Mouse (Mus musculus): ENCODE data around the gene Olfr1364. TPM values are rescaled to one million over a fixed set of nuclear protein-coding genes. Genes with fewer than 3 reads are reported as not detected.

The Olfr1364 gene
- polyA plus RNA-seq, 1 experiment from 2014 or later = not detected

GRCm38 (mm10) chr13:21530136-21530535, 51.4 kb downstream of the Olfr1364 start:
- Histone ChIP-seq H3K9ac (replicated peaks; ENCODE audit: low read depth, low read length) (peak overlapping the region; percentile 96; the same call in 1 of the 2 replicates), H3K36me3 (ENCODE audit: control insufficient read depth, insufficient read depth, low read length) (peaks cover 15% of the 10 kb centered on the region), H3K4me3 (ENCODE audit: low read depth, low read length) (peak overlapping the region; percentile 86), H3K9me3 (ENCODE audit: control insufficient read depth, low read depth, low read length) (no peaks in the 10 kb centered on the region), H3K27me3 (ENCODE audit: control insufficient read depth, insufficient read depth, low read length) (no peaks in the 10 kb centered on the region), H3K27ac (ENCODE audit: low read length) (no peak overlapping the region), H3K4me1 (ENCODE audit: control insufficient read depth, insufficient read depth, low read length) (peaks cover 3% of the 10 kb centered on the region; the same call in 1 of the 2 replicates), H3K4me2 (replicated peaks; ENCODE audit: low read depth, low read length) (peak overlapping the region; percentile 64)
- no peak for ATAC-seq (ENCODE audit: insufficient number of reproducible peaks, insufficient read depth, low FRiP score, low read depth)
- WGBS = 36% methylated on average over 7 of the region's 7 CpGs

Other genes with a start within 250 kb of the Olfr1364 start
- not detected in 2 replicates for gene Olfr1367, start 234.8 kb downstream of the Olfr1364 start, polyA plus RNA-seq (2014; fragmentation: Nextera tagmentation; extraction: Ambion mirVana)
- gene Zscan12, start 218.9 kb downstream of the Olfr1364 start, polyA plus RNA-seq (2014; fragmentation: Nextera tagmentation; extraction: Ambion mirVana) = 11.5 and 12.3 TPM in 2 replicates
- gene Zkscan3, start 179.0 kb downstream of the Olfr1364 start, polyA plus RNA-seq (2014; fragmentation: Nextera tagmentation; extraction: Ambion mirVana) = 81.3 and 85.7 TPM in 2 replicates
- gene Pgbd1, start 140.7 kb downstream of the Olfr1364 start, polyA plus RNA-seq (2014; fragmentation: Nextera tagmentation; extraction: Ambion mirVana) = 2.3 and 3.1 TPM in 2 replicates
- gene Zscan26, start 128.0 kb downstream of the Olfr1364 start, polyA plus RNA-seq (2014; fragmentation: Nextera tagmentation; extraction: Ambion mirVana) = 32.6 and 35.8 TPM in 2 replicates
- gene Nkapl, start 113.2 kb downstream of the Olfr1364 start, polyA plus RNA-seq (2014; fragmentation: Nextera tagmentation; extraction: Ambion mirVana) = 2.7 and 2.8 TPM in 2 replicates
- 2.9 TPM in 2 replicates for gene Zkscan4, start 102.9 kb downstream of the Olfr1364 start, polyA plus RNA-seq (2014; fragmentation: Nextera tagmentation; extraction: Ambion mirVana)
- not detected in 2 replicates for gene Gm10065, start 102.3 kb downstream of the Olfr1364 start, polyA plus RNA-seq (2014; fragmentation: Nextera tagmentation; extraction: Ambion mirVana)
- 0.17 and 0.34 TPM in 2 replicates for gene AK157302, start 86.5 kb downstream of the Olfr1364 start, polyA plus RNA-seq (2014; fragmentation: Nextera tagmentation; extraction: Ambion mirVana)
- 6.7 and 7.5 TPM in 2 replicates for gene Gm11273, start 80.3 kb downstream of the Olfr1364 start, polyA plus RNA-seq (2014; fragmentation: Nextera tagmentation; extraction: Ambion mirVana)
- 11.5 and 11.6 TPM in 2 replicates for gene Zkscan8, start 50.6 kb downstream of the Olfr1364 start, polyA plus RNA-seq (2014; fragmentation: Nextera tagmentation; extraction: Ambion mirVana)
- gene Olfr1366, start 39.0 kb downstream of the Olfr1364 start, polyA plus RNA-seq (2014; fragmentation: Nextera tagmentation; extraction: Ambion mirVana) = 0.07 and 0.28 TPM in 2 replicates
- gene Olfr1535, start 21.9 kb downstream of the Olfr1364 start, polyA plus RNA-seq (2014; fragmentation: Nextera tagmentation; extraction: Ambion mirVana) = 0.06 TPM in 1 of 2 replicates, not detected in the other
- not detected in 2 replicates for gene Olfr1362, start 32.3 kb upstream of the Olfr1364 start, polyA plus RNA-seq (2014; fragmentation: Nextera tagmentation; extraction: Ambion mirVana)
- not detected in 2 replicates for gene Olfr11, start 60.8 kb upstream of the Olfr1364 start, polyA plus RNA-seq (2014; fragmentation: Nextera tagmentation; extraction: Ambion mirVana)
- gene Olfr1361, start 81.6 kb upstream of the Olfr1364 start, polyA plus RNA-seq (2014; fragmentation: Nextera tagmentation; extraction: Ambion mirVana) = not detected in 2 replicates
- gene Olfr1360, start 95.6 kb upstream of the Olfr1364 start, polyA plus RNA-seq (2014; fragmentation: Nextera tagmentation; extraction: Ambion mirVana) = not detected in 2 replicates
- not detected in 2 replicates for gene Olfr1359, start 116.4 kb upstream of the Olfr1364 start, polyA plus RNA-seq (2014; fragmentation: Nextera tagmentation; extraction: Ambion mirVana)
- 3.7 and 4.3 TPM in 2 replicates for gene Hist1h2bl, start 134.4 kb upstream of the Olfr1364 start, polyA plus RNA-seq (2014; fragmentation: Nextera tagmentation; extraction: Ambion mirVana)
- 8.8 and 36.0 TPM in 2 replicates for gene Hist1h2ai, start 134.7 kb upstream of the Olfr1364 start, polyA plus RNA-seq (2014; fragmentation: Nextera tagmentation; extraction: Ambion mirVana)
- 9.0 and 13.1 TPM in 2 replicates for gene Hist1h3h, start 135.9 kb upstream of the Olfr1364 start, polyA plus RNA-seq (2014; fragmentation: Nextera tagmentation; extraction: Ambion mirVana)
- gene Hist1h2bm, start 140.3 kb upstream of the Olfr1364 start, polyA plus RNA-seq (2014; fragmentation: Nextera tagmentation; extraction: Ambion mirVana) = 3.1 TPM in 2 replicates
- 4.1 and 4.5 TPM in 2 replicates for gene Hist1h4j, start 153.3 kb upstream of the Olfr1364 start, polyA plus RNA-seq (2014; fragmentation: Nextera tagmentation; extraction: Ambion mirVana)
- 10.9 and 13.1 TPM in 2 replicates for gene Hist1h4k, start 168.7 kb upstream of the Olfr1364 start, polyA plus RNA-seq (2014; fragmentation: Nextera tagmentation; extraction: Ambion mirVana)
- gene Hist1h2ak, start 172.1 kb upstream of the Olfr1364 start, polyA plus RNA-seq (2014; fragmentation: Nextera tagmentation; extraction: Ambion mirVana) = 10.1 and 13.3 TPM in 2 replicates
- 3.1 and 5.0 TPM in 2 replicates for gene Hist1h2bn, start 172.4 kb upstream of the Olfr1364 start, polyA plus RNA-seq (2014; fragmentation: Nextera tagmentation; extraction: Ambion mirVana)
- gene Hist1h1b, start 198.9 kb upstream of the Olfr1364 start, polyA plus RNA-seq (2014; fragmentation: Nextera tagmentation; extraction: Ambion mirVana) = 14.8 and 20.1 TPM in 2 replicates
- 166 and 187 TPM in 2 replicates for gene Hist1h3i, start 201.6 kb upstream of the Olfr1364 start, polyA plus RNA-seq (2014; fragmentation: Nextera tagmentation; extraction: Ambion mirVana)
- 11.4 TPM in 1 of 2 replicates, not detected in the other for gene Hist1h2an, start 205.5 kb upstream of the Olfr1364 start, polyA plus RNA-seq (2014; fragmentation: Nextera tagmentation; extraction: Ambion mirVana)
- 1.4 and 1.8 TPM in 2 replicates for gene Hist1h2bp, start 205.7 kb upstream of the Olfr1364 start, polyA plus RNA-seq (2014; fragmentation: Nextera tagmentation; extraction: Ambion mirVana)
- gene Hist1h2bq, start 228.4 kb upstream of the Olfr1364 start, polyA plus RNA-seq (2014; fragmentation: Nextera tagmentation; extraction: Ambion mirVana) = 17.5 and 19.7 TPM in 2 replicates
- not detected in 2 replicates for gene Hist1h2ao, start 228.7 kb upstream of the Olfr1364 start, polyA plus RNA-seq (2014; fragmentation: Nextera tagmentation; extraction: Ambion mirVana)
- not detected in 2 replicates for gene Hist1h4m, start 230.0 kb upstream of the Olfr1364 start, polyA plus RNA-seq (2014; fragmentation: Nextera tagmentation; extraction: Ambion mirVana)

All from stomach, embryonic 14.5 days (tissue).